Mouse (Mus musculus): ENCODE data around the gene Itga9.

Itga9 gene

GRCm38 (mm10) chr9:118623483-118623882, 17.0 kb downstream of the Itga9 start:
- ChIA-PET POLR2A (interaction anchor here in 1 of 4 experiments (1.0 to 1.4 kb wide), 2 partner anchors 12 to 209 kb away, joined by 3 read pairs; no protein-coding TSS in a partner anchor), CTCF (no interaction called here)

DNA sequence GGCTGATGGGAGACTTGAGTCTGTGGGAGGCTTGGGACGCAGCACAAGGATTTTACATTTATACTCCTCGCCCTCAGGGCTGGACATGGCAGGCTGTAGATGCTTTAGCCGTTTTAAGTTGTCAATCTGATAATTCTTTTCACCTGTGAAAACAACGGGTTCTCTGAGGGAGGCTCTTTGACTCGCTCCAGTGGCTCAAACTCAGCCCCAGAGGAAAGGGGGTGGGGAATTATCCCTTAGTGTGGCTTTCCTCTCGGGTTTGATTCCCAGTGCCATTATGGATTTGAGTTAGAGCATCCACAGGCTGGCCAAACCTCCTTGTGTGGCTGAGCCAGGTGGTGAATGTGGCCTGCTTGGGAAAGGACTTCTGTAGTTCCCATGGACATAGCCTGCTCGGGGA, 17.7 kb downstream of the Itga9 start:
- POLR2A ChIA-PET: interaction anchor here in 1 of 4 experiments (1.4 kb wide), 1 partner anchor 11 kb away, joined by 3 read pairs; no protein-coding TSS in a partner anchor
- CTCF ChIA-PET: interaction anchor here in 1 of 4 experiments (0.6 kb wide), 1 partner anchor 79 kb away, joined by 3 read pairs; no protein-coding TSS in a partner anchor

GRCm38 (mm10) chr9:118629763-118630379, 23.4 kb downstream of the Itga9 start:
- ChIA-PET POLR2A (no interaction called here), CTCF (no interaction called here)

GRCm38 (mm10) chr9:118631775-118632757, 25.6 kb downstream of the Itga9 start:
- POLR2A ChIA-PET: interaction anchor here in 1 of 4 experiments (0.7 kb wide), 1 partner anchor 236 kb away, joined by 3 read pairs; no protein-coding TSS in a partner anchor
- CTCF ChIA-PET: no interaction called here

DNA sequence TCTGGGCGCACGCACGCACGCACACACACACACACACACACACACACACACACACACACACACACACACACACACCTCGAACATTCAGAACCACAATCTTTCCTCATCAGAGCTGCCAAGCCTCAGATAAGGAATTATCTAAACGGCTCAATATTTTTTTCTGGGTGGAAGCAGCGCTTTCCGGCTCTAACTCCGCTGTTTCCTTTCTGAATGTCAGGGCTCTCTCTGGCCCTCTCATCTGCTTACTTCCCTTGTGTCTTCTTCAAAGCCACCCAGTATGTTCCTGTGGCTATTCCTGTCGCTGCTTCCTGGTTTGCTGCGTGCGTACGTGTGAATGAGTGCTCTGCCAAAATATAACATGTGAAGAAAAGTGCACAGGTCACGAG, 26.3 kb downstream of the Itga9 start:
- POLR2A ChIA-PET: no interaction called here
- CTCF ChIA-PET: interaction anchor here in 1 of 4 experiments (0.6 kb wide), 1 partner anchor 41 kb away, joined by 3 read pairs; no protein-coding TSS in a partner anchor

GRCm38 (mm10) chr9:118638642-118639210, 32.2 kb downstream of the Itga9 start:
- ChIA-PET POLR2A (interaction anchor here in 1 of 4 experiments (0.6 to 1.6 kb wide), 2 partner anchors 17 to 25 kb away, joined by 4 to 5 read pairs; no protein-coding TSS in a partner anchor), CTCF (no interaction called here)

DNA sequence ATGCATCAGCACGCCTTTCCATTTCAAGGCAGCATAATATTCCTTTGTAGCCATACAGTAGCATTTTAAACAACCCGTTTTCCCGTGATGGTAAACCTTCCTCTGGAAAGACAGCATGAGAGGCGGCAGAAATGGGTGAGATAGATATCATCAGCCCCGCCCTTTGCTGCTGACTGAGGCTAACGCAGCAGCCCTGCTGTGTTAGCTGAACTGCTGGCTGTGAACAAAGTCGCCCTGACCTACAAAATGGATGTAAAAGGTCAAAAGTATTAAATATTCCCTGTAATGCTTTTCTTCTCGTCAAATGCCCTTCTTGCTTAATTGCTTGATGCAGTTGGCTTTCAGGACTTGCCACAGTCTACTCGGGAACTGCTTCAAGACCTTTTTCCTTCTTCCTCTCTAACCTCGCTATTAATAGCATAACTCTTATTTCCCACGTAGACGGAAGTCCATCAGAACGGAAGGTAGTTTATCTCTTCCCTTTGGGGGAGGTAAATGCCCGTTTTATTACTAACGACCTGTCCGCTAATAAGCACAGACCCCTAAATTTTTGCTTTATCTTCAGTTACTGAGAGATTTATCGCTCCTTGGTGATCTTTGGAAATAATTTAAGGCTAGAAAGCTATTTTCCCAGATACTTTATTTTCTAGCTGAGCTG, 39.3 kb downstream of the Itga9 start:
- ChIA-PET CTCF (interaction anchor here in 1 of 4 experiments (1.2 kb wide), 1 partner anchor 235 kb away, joined by 3 read pairs; no protein-coding TSS in a partner anchor), POLR2A (interaction anchor here in 1 of 4 experiments (0.5 kb wide), 1 partner anchor 158 kb away, joined by 3 read pairs; no protein-coding TSS in a partner anchor)

GRCm38 (mm10) chr9:118647495-118647894, 41.0 kb downstream of the Itga9 start:
- ChIA-PET POLR2A (no interaction called here), CTCF (interaction anchor here in 2 of 4 experiments (1.0 kb wide), 2 partner anchors 24 to 234 kb away, joined by 3 read pairs; no protein-coding TSS in a partner anchor)

GRCm38 (mm10) chr9:118650976-118651375, 44.5 kb downstream of the Itga9 start:
- ChIA-PET CTCF (interaction anchor here in 1 of 4 experiments (0.6 kb wide), 1 partner anchor 107 kb away, joined by 4 read pairs; no protein-coding TSS in a partner anchor), POLR2A (no interaction called here)

DNA sequence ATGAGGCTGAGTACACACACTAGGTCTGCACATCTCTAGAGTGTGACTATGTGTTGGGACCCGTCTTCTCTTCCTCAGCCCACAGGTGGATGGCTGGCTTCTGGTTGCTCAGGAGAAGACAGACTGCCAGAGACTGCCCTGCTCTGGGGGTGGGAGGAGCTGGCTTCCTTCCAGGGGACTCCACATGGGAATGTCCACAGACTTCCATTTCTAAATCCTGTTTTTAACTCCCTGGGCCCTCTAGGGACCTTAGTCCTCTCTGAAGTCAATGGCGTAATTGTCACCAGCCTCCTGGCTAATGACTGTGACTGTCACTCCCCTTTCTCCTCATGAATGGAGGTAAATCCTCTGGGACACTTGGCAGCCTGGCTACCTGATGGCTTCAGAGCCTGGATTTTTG, 45.4 kb downstream of the Itga9 start:
- ChIA-PET CTCF (no interaction called here), POLR2A (no interaction called here)

DNA sequence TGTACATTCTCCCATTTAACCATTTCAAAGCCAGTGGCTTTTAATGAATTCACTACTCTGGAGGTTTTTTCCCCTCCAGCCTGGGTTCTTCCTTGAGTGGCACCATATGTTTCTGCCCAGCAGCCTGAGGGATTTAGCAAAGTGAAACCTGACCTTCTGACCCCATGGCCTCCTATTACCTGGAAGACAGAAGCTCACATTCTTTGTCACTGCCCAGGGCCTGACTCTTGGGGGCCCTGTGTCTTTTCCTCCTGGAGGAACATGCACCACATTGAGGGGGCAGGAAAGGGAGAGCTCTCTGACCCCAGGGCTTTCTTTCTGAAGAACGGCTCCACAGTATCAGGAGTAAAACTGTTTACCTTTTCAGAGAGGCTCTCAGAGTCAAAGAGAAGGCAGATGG, 46.9 kb downstream of the Itga9 start:
- ChIA-PET POLR2A (no interaction called here), CTCF (no interaction called here)

DNA sequence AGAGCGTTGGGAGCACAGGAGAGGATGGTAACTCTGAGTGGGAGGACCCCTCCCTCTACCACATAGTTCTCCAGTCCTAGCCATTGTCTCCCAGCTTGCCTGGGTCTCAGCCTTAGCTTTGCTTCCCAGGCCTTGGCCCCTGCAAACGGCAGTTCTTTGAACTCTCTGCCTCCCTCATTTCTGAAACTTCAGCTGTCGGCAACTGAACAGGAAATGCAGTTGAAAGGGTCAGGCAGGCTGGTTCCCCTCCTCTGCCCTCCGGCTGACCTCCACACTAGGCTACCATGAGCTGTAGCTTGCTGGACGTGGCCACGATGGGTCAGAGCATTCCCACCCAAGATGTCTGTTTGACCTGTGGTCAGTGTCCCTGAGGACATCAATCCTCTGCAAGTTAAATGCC, 48.5 kb downstream of the Itga9 start:
- POLR2A ChIA-PET: no interaction called here
- CTCF ChIA-PET: no interaction called here

GRCm38 (mm10) chr9:118655726-118656125, 49.2 kb downstream of the Itga9 start:
- CTCF ChIA-PET: interaction anchor here in 1 of 4 experiments (0.6 kb wide), 1 partner anchor 12 kb away, joined by 4 read pairs; no protein-coding TSS in a partner anchor
- POLR2A ChIA-PET: no interaction called here

- CTCF ChIA-PET: no interaction called here
- POLR2A ChIA-PET: no interaction called here
Observed at GRCm38 (mm10) chr9:118658159-118658558, 51.7 kb downstream of the Itga9 start.

DNA sequence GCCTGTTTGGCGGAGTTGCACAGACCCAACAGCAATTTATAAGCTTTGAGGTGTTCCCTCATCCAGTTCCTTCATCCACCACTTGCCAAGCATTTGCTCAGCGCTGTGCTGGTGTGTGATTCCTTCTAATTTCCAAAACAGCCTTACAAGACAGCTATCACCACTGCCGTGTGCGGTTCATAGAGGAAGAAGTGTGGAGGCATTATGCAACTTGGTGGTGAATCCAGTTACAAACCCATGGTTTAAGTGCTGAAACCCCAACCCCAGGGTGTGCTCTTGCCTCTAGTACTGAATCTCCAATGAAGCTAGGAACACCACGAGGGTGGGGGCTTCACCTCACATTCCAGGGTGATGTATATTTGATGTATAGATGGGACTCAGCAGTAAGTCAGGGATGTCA, 53.3 kb downstream of the Itga9 start:
- ChIA-PET POLR2A (interaction anchor here in 1 of 4 experiments (0.8 kb wide), 1 partner anchor 188 kb away, joined by 3 read pairs; no protein-coding TSS in a partner anchor), CTCF (no interaction called here)

DNA sequence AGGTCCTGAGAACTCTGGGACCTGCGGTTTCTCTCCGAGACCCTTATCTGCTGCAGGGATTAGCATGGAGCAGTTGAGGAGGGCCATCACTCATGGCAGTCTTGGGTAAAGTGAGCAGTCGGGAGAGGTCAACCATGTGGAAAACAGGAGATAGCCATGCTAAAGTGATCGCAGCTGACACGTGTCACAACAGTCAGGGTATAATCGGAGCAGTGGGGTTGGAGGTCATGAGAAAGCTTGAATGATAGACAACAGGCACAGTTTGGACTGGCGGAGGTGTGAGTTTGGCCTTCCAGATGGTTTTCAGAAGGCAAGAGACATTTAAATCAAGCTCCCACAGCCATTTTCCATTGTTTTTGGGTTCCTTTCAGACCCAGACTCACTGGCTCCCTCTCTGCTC, 53.8 kb downstream of the Itga9 start:
- CTCF ChIA-PET: interaction anchor here in 1 of 4 experiments (0.5 kb wide), 1 partner anchor 128 kb away, joined by 3 read pairs; no protein-coding TSS in a partner anchor
- POLR2A ChIA-PET: interaction anchor here in 1 of 4 experiments (0.8 kb wide), 1 partner anchor 187 kb away, joined by 3 read pairs; no protein-coding TSS in a partner anchor

- CTCF ChIA-PET: no interaction called here
- POLR2A ChIA-PET: no interaction called here
Observed at GRCm38 (mm10) chr9:118662026-118662425, 55.5 kb downstream of the Itga9 start.

DNA sequence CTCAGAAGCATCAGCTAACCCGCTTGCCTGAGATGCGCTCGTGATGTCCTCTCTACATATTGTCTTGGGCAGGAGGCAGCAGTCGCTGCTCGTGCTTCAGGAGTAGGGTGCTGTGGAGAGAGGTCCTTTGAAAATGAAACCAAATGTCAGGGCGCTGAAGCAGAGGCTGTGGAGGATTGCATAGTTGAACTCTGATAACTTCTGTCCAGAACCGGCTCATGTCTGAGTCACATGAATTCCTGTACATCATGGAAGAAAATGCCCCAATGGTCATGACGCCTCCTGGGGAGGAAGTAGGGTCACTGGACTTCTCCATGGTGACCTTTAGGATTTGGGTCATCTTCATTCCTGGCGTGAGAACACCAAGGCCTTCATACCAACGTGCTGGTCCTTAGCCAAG, 56.0 kb downstream of the Itga9 start:
- POLR2A ChIA-PET: no interaction called here

GRCm38 (mm10) chr9:118663938-118664337, 57.4 kb downstream of the Itga9 start:
- CTCF ChIA-PET: interaction anchor here in 2 of 4 experiments (0.5 to 0.8 kb wide), 3 partner anchors 20 to 379 kb away, joined by 3 to 11 read pairs (median 3); partner anchors contain the start of gene Itga9 (in 1 of the 2)
- POLR2A ChIA-PET: interaction anchor here in 2 of 4 experiments (0.6 to 2.1 kb wide), 3 partner anchors 11 to 98 kb away, joined by 3 to 5 read pairs (median 5); no protein-coding TSS in a partner anchor

More for the DNA sequence above, 56.0 kb downstream of the Itga9 start:
- CTCF ChIA-PET: no interaction called here
